Mouse (Mus musculus): ENCODE results near the gene Rac3. TPM values are rescaled to one million over a fixed set of nuclear protein-coding genes. Genes with fewer than 3 reads are reported as not detected.
"Not testable (repeated sequence)": the region's sequence is repeated elsewhere in the genome, so short reads cannot be mapped to it uniquely, and the experiment has no call there.

The Rac3 gene
- polyA plus RNA-seq, 1 experiment from 2014 or later = 9.8 TPM

- no peak for ATAC-seq (ENCODE audit: extremely low read depth, insufficient number of reproducible peaks, low FRiP score, low TSS enrichment)
- peak overlapping the region; percentile 57 for H3K4me2 ChIP-seq
Measured at GRCm38 (mm10) chr11:120761811-120762671, 40.8 kb downstream of the Rac3 start.

DNA sequence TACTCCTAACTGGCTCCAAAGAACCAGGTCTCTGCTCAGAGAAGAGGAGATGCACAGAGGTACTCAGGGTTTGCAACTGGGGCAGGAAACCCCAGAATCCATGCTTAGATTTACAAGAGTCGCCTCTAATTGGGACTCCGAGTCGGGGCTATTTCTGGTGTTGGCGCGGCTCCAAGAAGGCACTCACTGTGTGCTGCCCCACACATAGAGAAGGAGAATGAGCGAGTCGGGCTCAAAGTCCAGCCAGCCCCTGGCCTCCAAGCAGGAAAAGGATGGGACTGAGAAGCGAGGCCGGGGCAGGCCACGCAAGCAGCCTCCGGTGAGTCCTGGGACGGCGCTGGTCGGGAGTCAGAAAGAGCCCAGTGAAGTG is 41.4 kb downstream of the Rac3 start, which contains the start of gene Hmga1b:
Hmga1b (plus strand) TSS at position 123 of the 370 bp plus-strand sequence.
- not testable (repeated sequence) for H3K4me1 ChIP-seq; H3K36me3 ChIP-seq; ATAC-seq (ENCODE audit: extremely low read depth, insufficient number of reproducible peaks, low FRiP score, low TSS enrichment); H3K27ac ChIP-seq (replicated peaks)
- Histone ChIP-seq H3K4me2 (peak within 1 kb of the TSS; percentile 57), H3K4me3 (peak within 1 kb of the TSS; percentile 24), H3K9ac (peak within 1 kb of the TSS; percentile 45), H3K9me3 (peaks cover 26% of the 10 kb centered on the region), H3K27me3 (replicated peaks) (peaks cover 36% of the 10 kb centered on the region)
- WGBS = 8% methylated on average over 14 of the region's 14 CpGs

More at GRCm38 (mm10) chr11:120761811-120762671, 40.8 kb downstream of the Rac3 start:
- Histone ChIP-seq H3K9me3 (peaks cover 30% of the 10 kb centered on the region), H3K4me3 (peak overlapping the region; percentile 24; the same call in 1 of the 2 replicates), H3K36me3 (no peaks in the 10 kb centered on the region), H3K4me1 (peaks cover 9% of the 10 kb centered on the region), H3K9ac (peak overlapping the region; percentile 45), H3K27me3 (replicated peaks) (peaks cover 36% of the 10 kb centered on the region), H3K27ac (replicated peaks) (no peak overlapping the region)
- 57% methylated on average over 14 of the region's 14 CpGs for WGBS

DNA sequence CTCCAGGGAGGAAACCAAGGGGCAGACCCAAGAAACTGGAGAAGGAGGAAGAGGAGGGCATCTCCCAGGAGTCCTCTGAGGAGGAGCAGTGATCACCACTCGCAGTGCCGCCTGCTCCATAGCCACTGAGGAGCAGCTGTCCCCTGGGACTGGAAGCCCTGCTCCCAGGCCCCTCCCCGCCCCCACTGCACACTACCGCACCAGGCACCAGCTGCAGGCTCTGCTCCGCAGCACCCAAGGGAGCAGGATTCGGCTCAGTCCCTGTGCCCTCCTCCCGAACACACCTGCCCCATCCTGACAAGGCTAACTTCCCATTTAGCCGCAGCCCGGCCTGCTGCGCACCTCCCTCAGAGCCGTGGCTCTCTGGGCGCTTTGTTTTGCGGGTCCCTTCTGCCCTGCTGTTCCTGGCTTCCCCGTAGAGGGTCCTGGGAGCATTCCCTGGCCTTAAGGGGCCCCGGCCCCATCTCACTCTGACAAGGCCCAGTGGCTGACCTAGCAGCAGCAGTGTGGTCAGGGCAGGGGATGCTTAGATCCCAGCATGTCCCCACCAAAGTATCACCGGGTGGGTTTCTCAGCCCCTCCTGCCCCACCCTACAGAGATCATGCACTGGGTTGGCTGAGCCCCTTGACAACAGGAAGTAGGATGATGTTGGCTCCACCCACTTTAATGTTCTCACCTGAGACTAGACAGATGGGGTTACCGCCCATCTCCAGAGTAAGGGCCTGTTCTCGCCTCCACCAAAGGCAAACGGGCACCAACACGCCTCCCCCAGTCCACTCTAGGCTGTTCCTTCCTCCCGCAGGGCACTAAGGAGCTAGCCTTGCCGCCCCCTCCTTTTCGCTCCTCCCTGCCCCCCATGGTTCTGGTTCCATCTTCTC is 42.1 kb downstream of the Rac3 start:
- WGBS = 0% methylated on average over 7 of the region's 23 CpGs
- not testable (repeated sequence) for H3K36me3 ChIP-seq; H3K27ac ChIP-seq (replicated peaks); H3K9ac ChIP-seq; ATAC-seq (ENCODE audit: extremely low read depth, insufficient number of reproducible peaks, low FRiP score, low TSS enrichment); H3K4me1 ChIP-seq
- Histone ChIP-seq H3K4me3 (peak overlapping the region; percentile 24), H3K9me3 (peaks cover 19% of the 10 kb centered on the region), H3K4me2 (peak overlapping the region; percentile 57), H3K27me3 (replicated peaks) (peaks cover 38% of the 10 kb centered on the region)

DNA sequence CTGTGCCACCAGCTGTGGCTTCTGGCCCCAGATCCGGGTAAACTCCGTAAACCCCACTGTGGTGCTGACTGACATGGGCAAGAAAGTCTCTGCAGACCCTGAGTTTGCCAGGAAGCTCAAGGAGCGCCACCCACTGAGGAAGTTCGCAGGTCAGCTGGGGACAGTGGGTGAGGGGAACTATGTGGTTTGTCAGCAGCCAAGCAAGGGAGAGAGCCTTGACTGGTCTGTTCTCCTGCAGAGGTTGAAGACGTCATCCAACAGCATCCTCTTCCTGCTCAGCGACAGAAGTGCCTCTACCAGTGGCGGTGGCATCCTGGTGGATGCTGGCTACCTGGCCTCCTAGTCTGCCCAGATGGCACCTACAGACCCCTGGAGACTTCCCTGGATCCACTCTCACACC is 45.8 kb downstream of the Rac3 start:
- not testable (repeated sequence) for H3K9ac ChIP-seq; ATAC-seq (ENCODE audit: extremely low read depth, insufficient number of reproducible peaks, low FRiP score, low TSS enrichment); H3K4me3 ChIP-seq

GRCm38 (mm10) chr11:120768206-120768605 is 46.9 kb downstream of the Rac3 start:
- no peak for ATAC-seq (ENCODE audit: extremely low read depth, insufficient number of reproducible peaks, low FRiP score, low TSS enrichment)
- Histone ChIP-seq H3K27me3 (replicated peaks) (peaks cover 26% of the 10 kb centered on the region), H3K27ac (replicated peaks) (no peak overlapping the region), H3K4me2 (no peak overlapping the region), H3K9ac (no peak overlapping the region), H3K4me3 (no peak overlapping the region), H3K4me1 (no peaks in the 10 kb centered on the region), H3K9me3 (no peaks in the 10 kb centered on the region), H3K36me3 (no peaks in the 10 kb centered on the region)
- WGBS = 55% methylated on average over 1 of the region's 1 CpGs

More for the DNA sequence above, 45.8 kb downstream of the Rac3 start:
- H3K27ac ChIP-seq (replicated peaks); H3K36me3 ChIP-seq; H3K4me1 ChIP-seq; H3K4me2 ChIP-seq; H3K9me3 ChIP-seq: not testable (repeated sequence)
- WGBS = 59% methylated on average over 5 of the region's 7 CpGs
- H3K27me3 ChIP-seq (replicated peaks) = peaks cover 31% of the 10 kb centered on the region

GRCm38 (mm10) chr11:120772749-120773148 is 51.5 kb downstream of the Rac3 start:
- H3K27me3 ChIP-seq (replicated peaks) = peaks cover 18% of the 10 kb centered on the region
- H3K9ac ChIP-seq = no peak overlapping the region
- no peaks in the 10 kb centered on the region for H3K4me1 ChIP-seq
- no peak for ATAC-seq (ENCODE audit: extremely low read depth, insufficient number of reproducible peaks, low FRiP score, low TSS enrichment)
- no peaks in the 10 kb centered on the region for H3K9me3 ChIP-seq
- no peak overlapping the region for H3K27ac ChIP-seq (replicated peaks)
- no peak overlapping the region for H3K4me2 ChIP-seq
- WGBS = 58% methylated on average over 3 of the region's 3 CpGs
- H3K36me3 ChIP-seq = no peaks in the 10 kb centered on the region
- no peak overlapping the region for H3K4me3 ChIP-seq

Other genes with a start within 250 kb of the Rac3 start
- 212 and 228 TPM in 2 replicates for gene Mrpl12, start 236.9 kb upstream of the Rac3 start, polyA plus RNA-seq (2015; fragmentation: Nextera tagmentation; extraction: Ambion mirVana)
- 42.9 and 43.2 TPM in 2 replicates for gene Slc25a10, start 229.6 kb upstream of the Rac3 start, polyA plus RNA-seq (2015; fragmentation: Nextera tagmentation; extraction: Ambion mirVana)
- 2.1 and 2.4 TPM in 2 replicates for gene Gcgr, start 190.8 kb upstream of the Rac3 start, polyA plus RNA-seq (2015; fragmentation: Nextera tagmentation; extraction: Ambion mirVana)
- 134 and 140 TPM in 2 replicates for gene Mcrip1, start 171.7 kb upstream of the Rac3 start, polyA plus RNA-seq (2015; fragmentation: Nextera tagmentation; extraction: Ambion mirVana)
- gene Ppp1r27, start 170.3 kb upstream of the Rac3 start, polyA plus RNA-seq (2015; fragmentation: Nextera tagmentation; extraction: Ambion mirVana) = not detected in 2 replicates
- gene P4hb, start 148.2 kb upstream of the Rac3 start, polyA plus RNA-seq (2015; fragmentation: Nextera tagmentation; extraction: Ambion mirVana) = 427 and 448 TPM in 2 replicates
- 435 and 436 TPM in 2 replicates for gene Arhgdia, start 139.8 kb upstream of the Rac3 start, polyA plus RNA-seq (2015; fragmentation: Nextera tagmentation; extraction: Ambion mirVana)
- 253 and 284 TPM in 2 replicates for gene Alyref, start 123.1 kb upstream of the Rac3 start, polyA plus RNA-seq (2015; fragmentation: Nextera tagmentation; extraction: Ambion mirVana)
- 174 and 199 TPM in 2 replicates for gene Anapc11, start 123.0 kb upstream of the Rac3 start, polyA plus RNA-seq (2015; fragmentation: Nextera tagmentation; extraction: Ambion mirVana)
- 14.9 and 18.6 TPM in 2 replicates for gene Npb, start 113.0 kb upstream of the Rac3 start, polyA plus RNA-seq (2015; fragmentation: Nextera tagmentation; extraction: Ambion mirVana)
- gene Pcyt2, start 103.5 kb upstream of the Rac3 start, polyA plus RNA-seq (2015; fragmentation: Nextera tagmentation; extraction: Ambion mirVana) = 71.8 and 90.4 TPM in 2 replicates
- 17.7 and 20.4 TPM in 2 replicates for gene Sirt7, start 96.2 kb upstream of the Rac3 start, polyA plus RNA-seq (2015; fragmentation: Nextera tagmentation; extraction: Ambion mirVana)
- 18.1 and 19.9 TPM in 2 replicates for gene Mafg, start 87.9 kb upstream of the Rac3 start, polyA plus RNA-seq (2015; fragmentation: Nextera tagmentation; extraction: Ambion mirVana)
- 22.2 and 23.5 TPM in 2 replicates for gene Pycr1, start 77.7 kb upstream of the Rac3 start, polyA plus RNA-seq (2015; fragmentation: Nextera tagmentation; extraction: Ambion mirVana)
- 13.0 and 13.9 TPM in 2 replicates for gene Myadml2, start 73.3 kb upstream of the Rac3 start, polyA plus RNA-seq (2015; fragmentation: Nextera tagmentation; extraction: Ambion mirVana)
- 2.3 and 2.7 TPM in 2 replicates for gene Notum, start 60.3 kb upstream of the Rac3 start, polyA plus RNA-seq (2015; fragmentation: Nextera tagmentation; extraction: Ambion mirVana)
- gene Aspscr1, start 48.5 kb upstream of the Rac3 start, polyA plus RNA-seq (2015; fragmentation: Nextera tagmentation; extraction: Ambion mirVana) = 105 and 109 TPM in 2 replicates
- 120 and 122 TPM in 2 replicates for gene Cenpx, start 7.7 kb upstream of the Rac3 start, polyA plus RNA-seq (2015; fragmentation: Nextera tagmentation; extraction: Ambion mirVana)
- 27.8 and 28.1 TPM in 2 replicates for gene Lrrc45, start 7.5 kb upstream of the Rac3 start, polyA plus RNA-seq (2015; fragmentation: Nextera tagmentation; extraction: Ambion mirVana)
- 7.5 and 7.6 TPM in 2 replicates for gene Dcxr, start 5.8 kb downstream of the Rac3 start, polyA plus RNA-seq (2015; fragmentation: Nextera tagmentation; extraction: Ambion mirVana)
- gene Cbr2, start 10.6 kb downstream of the Rac3 start, polyA plus RNA-seq (2015; fragmentation: Nextera tagmentation; extraction: Ambion mirVana) = 2.1 and 3.8 TPM in 2 replicates
- 1.8 and 2.6 TPM in 2 replicates for gene Hmga1b, start 41.3 kb downstream of the Rac3 start, polyA plus RNA-seq (2015; fragmentation: Nextera tagmentation; extraction: Ambion mirVana)
- 21.4 and 24.5 TPM in 2 replicates for gene Rfng, start 62.7 kb downstream of the Rac3 start, polyA plus RNA-seq (2015; fragmentation: Nextera tagmentation; extraction: Ambion mirVana)
- 139 and 146 TPM in 2 replicates for gene Gps1, start 62.8 kb downstream of the Rac3 start, polyA plus RNA-seq (2015; fragmentation: Nextera tagmentation; extraction: Ambion mirVana)
- gene Dus1l, start 74.9 kb downstream of the Rac3 start, polyA plus RNA-seq (2015; fragmentation: Nextera tagmentation; extraction: Ambion mirVana) = 40.8 and 45.2 TPM in 2 replicates
- gene Fasn, start 103.1 kb downstream of the Rac3 start, polyA plus RNA-seq (2015; fragmentation: Nextera tagmentation; extraction: Ambion mirVana) = 23.2 and 26.4 TPM in 2 replicates
- 3.1 and 3.7 TPM in 2 replicates for gene Ccdc57, start 211.4 kb downstream of the Rac3 start, polyA plus RNA-seq (2015; fragmentation: Nextera tagmentation; extraction: Ambion mirVana)
- 224 and 258 TPM in 2 replicates for gene Slc16a3, start 227.0 kb downstream of the Rac3 start, polyA plus RNA-seq (2015; fragmentation: Nextera tagmentation; extraction: Ambion mirVana)